Comparison of ENCODE assay signal across 8 mouse cellular contexts in the genomic region with DNA sequence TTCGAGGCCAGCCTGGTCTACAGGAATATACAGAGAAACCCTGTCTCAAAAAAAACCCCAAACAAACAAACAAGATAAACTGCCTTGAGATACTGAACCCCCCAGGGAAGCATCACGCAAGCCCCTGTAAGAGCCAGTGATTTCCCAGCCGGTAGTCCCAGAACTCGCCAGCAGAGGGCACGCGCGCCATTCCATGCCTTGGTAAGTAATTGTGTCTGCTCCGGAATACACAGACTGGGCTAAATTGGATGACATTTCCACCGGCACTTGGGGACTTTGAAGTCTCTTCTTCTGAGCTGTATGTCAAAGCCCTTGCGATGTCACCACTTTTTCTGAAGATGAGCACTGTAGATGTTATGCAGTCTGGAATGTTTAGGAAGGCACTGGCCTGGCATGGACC. TPM values are rescaled to one million over a fixed set of nuclear protein-coding genes. Genes with fewer than 3 reads are reported as not detected.
DNase-seq lines count a peak whose midpoint lies in the region; ATAC-seq lines count a peak whose summit lies in the region.

No protein-coding gene starts in this region.

- no peak overlapping the region for H3K4me2 ChIP-seq in intestine, embryonic 16.5 days (ENCODE audit: low read depth, low read length)
- no peak overlapping the region for H3K4me2 ChIP-seq in midbrain, embryonic 13.5 days (replicated peaks)

- H3K9me3 ChIP-seq in intestine, embryonic 16.5 days (ENCODE audit: control insufficient read depth, low read length), result no peaks in the 10 kb centered on the region
- H3K9me3 ChIP-seq in midbrain, embryonic 13.5 days, result no peaks in the 10 kb centered on the region

- H3K27ac ChIP-seq in intestine, embryonic 16.5 days (ENCODE audit: low read length), result no peak overlapping the region
- no peak overlapping the region for H3K27ac ChIP-seq in midbrain, embryonic 13.5 days

- H3K4me3 ChIP-seq in intestine, embryonic 16.5 days (ENCODE audit: low read length), result no peak overlapping the region
- H3K4me3 ChIP-seq in midbrain, embryonic 13.5 days (replicated peaks), result no peak overlapping the region

- DNase-seq in adrenal gland, adult (ENCODE audit: inconsistent age in 2 of 2, low spot score in 1 of 2), result peak; percentile 89 to 97
- peak; percentile 92 to 96 for DNase-seq in cerebellum, postnatal 4 days (ENCODE audit: low spot score in 2 of 2)
- peak; percentile 89 to 92 for DNase-seq in gastrocnemius, adult 8-10 months (ENCODE audit: low spot score in 2 of 2)
- peak; percentile 87 to 91 for DNase-seq in left cerebral cortex, postnatal 25 days (ENCODE audit: low spot score in 2 of 2)
- DNase-seq in skeletal muscle tissue, adult 2 months (ENCODE audit: low read depth, low spot score), result peak; percentile 86
- DNase-seq in yolk sac, embryonic 10.5 days (ENCODE audit: low spot score), result peak; percentile 84

- peak; percentile 48 for ATAC-seq in intestine, embryonic 16.5 days
- ATAC-seq in midbrain, embryonic 13.5 days, result peak; percentile 38

- no peak overlapping the region for H3K9ac ChIP-seq in intestine, embryonic 16.5 days (ENCODE audit: low read depth, low read length)
- no peak overlapping the region for H3K9ac ChIP-seq in midbrain, embryonic 13.5 days (replicated peaks)

- H3K36me3 ChIP-seq in intestine, embryonic 16.5 days (ENCODE audit: control insufficient read depth, insufficient read depth, low read length), result peaks cover 10% of the 10 kb centered on the region
- peaks cover 40% of the 10 kb centered on the region for H3K36me3 ChIP-seq in midbrain, embryonic 13.5 days

- intact Hi-C loops in left cerebral cortex, postnatal 25 days (cut with DNase I), result loop anchor here (1.0 to 2.0 kb wide), 2 partner anchors 49 to 56 kb away; partner anchors contain the start of genes Flt3l, Gm45713 and Rpl13a

- 1% methylated on average over 10 of the region's 10 CpGs for WGBS in intestine, embryonic 16.5 days
- 2% methylated on average over 10 of the region's 10 CpGs for WGBS in midbrain, embryonic 13.5 days

- no peaks in the 10 kb centered on the region for H3K27me3 ChIP-seq in intestine, embryonic 16.5 days (replicated peaks; ENCODE audit: control insufficient read depth, insufficient read depth, low read length)
- H3K27me3 ChIP-seq in midbrain, embryonic 13.5 days, result no peaks in the 10 kb centered on the region

- H3K4me1 ChIP-seq in intestine, embryonic 16.5 days (ENCODE audit: control insufficient read depth, insufficient read depth, low read length), result peaks cover 9% of the 10 kb centered on the region
- 0 out of 2 replicates have a peak, but pooled peaks cover 4% of the 10 kb centered on the region for H3K4me1 ChIP-seq in midbrain, embryonic 13.5 days (replicated peaks)

RNA-seq across cellular contexts. Expression of gene Rcn3, which starts 12.2 kb away (rescaled TPM):
- total RNA-seq in gastrocnemius, adult 8-10 months (2022), result 10 to 100 TPM in 1 of 4 experiments, 1 to 10 TPM in 3; 4.1 to 10.2 (median 7.5) TPM
- polyA plus RNA-seq in intestine, embryonic 16.5 days (2015; fragmentation: Nextera tagmentation; extraction: Ambion mirVana), result 237 and 260 TPM in 2 replicates
- total RNA-seq in left cerebral cortex, postnatal 25 days (2021), result 1 to 10 TPM; 5.3 to 6.0 TPM
- polyA plus RNA-seq in midbrain, embryonic 13.5 days (2015; fragmentation: Nextera tagmentation; extraction: Ambion mirVana), result 57.7 and 69.8 TPM in 2 replicates

RNA-seq across cellular contexts. Expression of gene Prrg2, which starts 17.4 kb away (rescaled TPM):
- total RNA-seq in gastrocnemius, adult 8-10 months (2022), result 10 to 100 TPM in 2 of 4 experiments, 1 to 10 TPM in 2; 7.2 to 13.3 (median 10.6) TPM
- 38.3 and 40.4 TPM in 2 replicates for polyA plus RNA-seq in intestine, embryonic 16.5 days (2015; fragmentation: Nextera tagmentation; extraction: Ambion mirVana)
- 1 to 10 TPM; 7.3 to 7.6 TPM for total RNA-seq in left cerebral cortex, postnatal 25 days (2021)
- 13.2 and 14.5 TPM in 2 replicates for polyA plus RNA-seq in midbrain, embryonic 13.5 days (2015; fragmentation: Nextera tagmentation; extraction: Ambion mirVana)

RNA-seq across cellular contexts. Expression of gene Nosip, which starts 17.6 kb away (rescaled TPM):
- 10 to 100 TPM; 24.5 to 31.0 (median 28.2) TPM for total RNA-seq in gastrocnemius, adult 8-10 months (2022)
- 54.0 and 56.0 TPM in 2 replicates for polyA plus RNA-seq in intestine, embryonic 16.5 days (2015; fragmentation: Nextera tagmentation; extraction: Ambion mirVana)
- 10 to 100 TPM; 48.5 to 53.0 TPM for total RNA-seq in left cerebral cortex, postnatal 25 days (2021)
- polyA plus RNA-seq in midbrain, embryonic 13.5 days (2015; fragmentation: Nextera tagmentation; extraction: Ambion mirVana), result 56.5 and 61.8 TPM in 2 replicates

RNA-seq across cellular contexts. Expression of gene Fcgrt, which starts 23.8 kb away (rescaled TPM):
- total RNA-seq in gastrocnemius, adult 8-10 months (2022), result 10 to 100 TPM; 23.8 to 37.0 (median 30.0) TPM
- polyA plus RNA-seq in intestine, embryonic 16.5 days (2015; fragmentation: Nextera tagmentation; extraction: Ambion mirVana), result 334 and 458 TPM in 2 replicates
- 10 to 100 TPM; 22.7 to 24.1 TPM for total RNA-seq in left cerebral cortex, postnatal 25 days (2021)
- 17.6 and 18.4 TPM in 2 replicates for polyA plus RNA-seq in midbrain, embryonic 13.5 days (2015; fragmentation: Nextera tagmentation; extraction: Ambion mirVana)

RNA-seq across cellular contexts. Expression of gene Prr12, which starts 27.2 kb away (rescaled TPM):
- total RNA-seq in gastrocnemius, adult 8-10 months (2022), result 10 to 100 TPM; 15.3 to 17.5 (median 15.9) TPM
- polyA plus RNA-seq in intestine, embryonic 16.5 days (2015; fragmentation: Nextera tagmentation; extraction: Ambion mirVana), result 6.3 and 6.4 TPM in 2 replicates
- total RNA-seq in left cerebral cortex, postnatal 25 days (2021), result 10 to 100 TPM; 59.1 to 65.5 TPM
- 14.0 and 17.0 TPM in 2 replicates for polyA plus RNA-seq in midbrain, embryonic 13.5 days (2015; fragmentation: Nextera tagmentation; extraction: Ambion mirVana)
